Mouse (Mus musculus) brain, adult 2 months (tissue): ENCODE data around the gene Taar8c.
"Not testable (repeated sequence)": the region's sequence is repeated elsewhere in the genome, so short reads cannot be mapped to it uniquely, and the experiment has no call there.

ENCODE experiments used
- DNase-seq: peaks from one replicate; pipeline ENCODE4 v3.0.0; 2011; ENCODE audit warnings: low read depth, low spot score

Gene Taar8c

GRCm38 (mm10) chr10:24074751-24075150 is 27.0 kb downstream of the Taar8c start:
- not testable (repeated sequence) for DNase-seq

GRCm38 (mm10) chr10:24058986-24059385 is 42.7 kb downstream of the Taar8c start:
- no peak for DNase-seq

GRCm38 (mm10) chr10:24052039-24052438 is 49.7 kb downstream of the Taar8c start:
- DNase-seq, result no peak
